Mouse (Mus musculus) brain, embryonic 14.5 days (tissue): ENCODE measurements around the gene Mgea5. TPM values are rescaled to one million over a fixed set of nuclear protein-coding genes. Genes with fewer than 3 reads are reported as not detected.

Experiments
- DNase-seq: peaks from one replicate; pipeline ENCODE4 v3.0.0-alpha.2; 2011; ENCODE audit warnings: low read depth
- CTCF ChIP-seq: fragments of 200-500 bp; IDR thresholded peaks from 2 replicates; pipeline ENCODE4 v1.5.1; 2012; ENCODE audit warnings: inconsistent platforms, mild to moderate bottlenecking, moderate library complexity, borderline replicate concordance; ENCODE audit not compliant: insufficient read depth, insufficient read length; ENCODE audit errors: extremely low read depth
- POLR2A ChIP-seq: fragments of 200-500 bp; IDR thresholded peaks from 2 replicates; pipeline ENCODE4 v1.6.1; 2012; ENCODE audit warnings: mild to moderate bottlenecking, inconsistent platforms, borderline replicate concordance; ENCODE audit not compliant: poor library complexity, insufficient read depth, insufficient read length, severe bottlenecking; ENCODE audit errors: extremely low read depth
- polyA plus RNA-seq: library from polyadenylated mRNA; depleted of rRNA; stranded (reverse); fragments of >200 nt; gene quantifications from 2 replicates; pipeline ENCODE4 v1.2.3, GENCODE M21; 2012

Mgea5 gene
- polyA plus RNA-seq, 1 experiment, result 156 TPM

- DNase-seq, result no peak
- TF ChIP-seq POLR2A (no peak), CTCF (no peak)
Observed at GRCm38 (mm10) chr19:45760810-45761209, 22.8 kb downstream of the Mgea5 start.

GRCm38 (mm10) chr19:45758671-45759070, 25.0 kb downstream of the Mgea5 start:
- TF ChIP-seq CTCF, result no peak
- no peak for TF ChIP-seq POLR2A
- no peak for DNase-seq

GRCm38 (mm10) chr19:45753551-45753950, 30.1 kb downstream of the Mgea5 start:
- TF ChIP-seq POLR2A (no peak), CTCF (no peak)
- no peak for DNase-seq

GRCm38 (mm10) chr19:45751881-45752280, 31.8 kb downstream of the Mgea5 start:
- no peak for DNase-seq
- TF ChIP-seq CTCF (no peak), POLR2A (no peak)

GRCm38 (mm10) chr19:45749243-45750043, 34.2 kb downstream of the Mgea5 start, which contains the start of gene Npm3:
Gene Npm3, minus strand, starts transcription at chr19:45749591.
- TF ChIP-seq CTCF, result no peak
- no peak; the same call in 1 of the 2 replicates for TF ChIP-seq POLR2A
- peak; percentile 94 for DNase-seq

- no peak for TF ChIP-seq CTCF
- no peak for TF ChIP-seq POLR2A
- no peak for DNase-seq
Observed at GRCm38 (mm10) chr19:45748691-45749242, 34.9 kb downstream of the Mgea5 start.

- no peak for DNase-seq
- TF ChIP-seq CTCF (no peak), POLR2A (no peak)
Observed at GRCm38 (mm10) chr19:45748206-45748605, 35.4 kb downstream of the Mgea5 start.

GRCm38 (mm10) chr19:45747028-45747867, 36.4 kb downstream of the Mgea5 start:
- peak; percentile 88 for DNase-seq
- TF ChIP-seq CTCF (peak; percentile 91), POLR2A (no peak)

GRCm38 (mm10) chr19:45746153-45747020, 37.2 kb downstream of the Mgea5 start:
- no peak for TF ChIP-seq POLR2A
- TF ChIP-seq CTCF, result peak; percentile 86
- peak; percentile 60 for DNase-seq

- DNase-seq, result no peak
- TF ChIP-seq POLR2A (no peak), CTCF (no peak)
Observed at GRCm38 (mm10) chr19:45745344-45746152, 38.1 kb downstream of the Mgea5 start.
